Mouse (Mus musculus) stomach, embryonic 15.5 days (tissue): Measurements from ENCODE around the gene Gm9376. TPM values are rescaled to one million over a fixed set of nuclear protein-coding genes. Genes with fewer than 3 reads are reported as not detected.

Experiments
- ATAC-seq: fragments of 200-750 bp; cut with Nextera tagmentation; 2 replicates; pipeline ENCODE4 v1.8.0; 2017; ENCODE audit warnings: low read depth, moderate number of reproducible peaks, moderate TSS enrichment; ENCODE audit not compliant: insufficient read depth, low FRiP score
- H3K27ac ChIP-seq: fragments of 300-500 bp; sonication (generic); 2 replicates; pipeline ENCODE4 v1.5.1; 2015; ENCODE audit warnings: mild to moderate bottlenecking, inconsistent platforms
- H3K27me3 ChIP-seq: fragments of 300-500 bp; sonication (generic); replicated peaks from 2 replicates; pipeline ENCODE4 v1.6.1; 2015; ENCODE audit warnings: inconsistent platforms
- H3K36me3 ChIP-seq: fragments of 300-500 bp; sonication (generic); 2 replicates; pipeline ENCODE4 v1.6.1; 2015; ENCODE audit warnings: inconsistent platforms
- H3K4me1 ChIP-seq: fragments of 300-500 bp; sonication (generic); 2 replicates; pipeline ENCODE4 v1.6.1; 2015; ENCODE audit warnings: inconsistent platforms
- H3K4me2 ChIP-seq: fragments of 300-500 bp; sonication (generic); 2 replicates; pipeline ENCODE4 v1.6.1; 2015; ENCODE audit warnings: mild to moderate bottlenecking, inconsistent platforms
- H3K4me3 ChIP-seq: fragments of 300-500 bp; sonication (generic); replicated peaks from 2 replicates; pipeline ENCODE4 v1.5.1; 2015; ENCODE audit warnings: inconsistent platforms
- H3K9ac ChIP-seq: fragments of 300-500 bp; sonication (generic); 2 replicates; pipeline ENCODE4 v1.6.1; 2015; ENCODE audit warnings: inconsistent platforms
- H3K9me3 ChIP-seq: fragments of 300-500 bp; sonication (generic); 2 replicates; pipeline ENCODE4 v1.6.1; 2016; ENCODE audit warnings: inconsistent platforms
- WGBS: fragments of 180-500 bp; shearing (Covaris S2); methylation state at CpG from one replicate; pipeline ENCODE4 v1.1.7; 2015; 5-methylcytosine and 5-hydroxymethylcytosine counted together
- polyA plus RNA-seq: library from polyadenylated mRNA; unstranded; fragments of >200 nt; fragmentation: Nextera tagmentation; extraction: Ambion mirVana; gene quantifications from 2 replicates; pipeline ENCODE4 v1.2.1, GENCODE M21; 2015

Gene Gm9376
- polyA plus RNA-seq: not detected in 2 replicates

- ATAC-seq: no peak
- Histone ChIP-seq H3K27ac (no peak within 1 kb of the TSS), H3K4me1 (no peaks in the 10 kb centered on the region), H3K9me3 (no peaks in the 10 kb centered on the region), H3K9ac (no peak within 1 kb of the TSS), H3K27me3 (no peaks in the 10 kb centered on the region), H3K4me2 (no peak within 1 kb of the TSS), H3K4me3 (no peak within 1 kb of the TSS), H3K36me3 (no peaks in the 10 kb centered on the region)
- WGBS: 80% methylated on average over 2 of the region's 2 CpGs
Measured at GRCm38 (mm10) chr14:118266660-118267059, at the start of gene Gm9376. Gm9376 (plus strand) TSS chr14:118266960.

GRCm38 (mm10) chr14:118220885-118221284 lies 45.9 kb upstream of the Gm9376 start:
- ATAC-seq: no peak
- 70% methylated on average over 1 of the region's 1 CpGs for WGBS
- Histone ChIP-seq H3K27me3 (peaks cover 22% of the 10 kb centered on the region), H3K9ac (no peak overlapping the region), H3K4me3 (no peak overlapping the region), H3K4me1 (peaks cover 2% of the 10 kb centered on the region; the same call in 1 of the 2 replicates), H3K27ac (no peak overlapping the region), H3K36me3 (no peaks in the 10 kb centered on the region), H3K4me2 (no peak overlapping the region), H3K9me3 (no peaks in the 10 kb centered on the region)

- H3K4me2 ChIP-seq: no peak overlapping the region
- H3K4me3 ChIP-seq: no peak overlapping the region
- H3K4me1 ChIP-seq: peaks cover 2% of the 10 kb centered on the region; the same call in 1 of the 2 replicates
- no peaks in the 10 kb centered on the region for H3K36me3 ChIP-seq
- 27% methylated on average over 16 of the region's 16 CpGs for WGBS
- H3K27me3 ChIP-seq: peaks cover 58% of the 10 kb centered on the region
- H3K9ac ChIP-seq: no peak overlapping the region
- H3K27ac ChIP-seq: no peak overlapping the region
- ATAC-seq: no peak
- no peaks in the 10 kb centered on the region for H3K9me3 ChIP-seq
Measured at GRCm38 (mm10) chr14:118225061-118225743, 41.6 kb upstream of the Gm9376 start.

- no peak for ATAC-seq
- Histone ChIP-seq H3K27ac (no peak overlapping the region), H3K36me3 (no peaks in the 10 kb centered on the region), H3K9me3 (no peaks in the 10 kb centered on the region), H3K9ac (no peak overlapping the region), H3K4me3 (0 out of 2 replicates have a peak overlapping the region, but pooled peaks have one; percentile 8), H3K4me2 (peak overlapping the region; percentile 29), H3K4me1 (peaks cover 2% of the 10 kb centered on the region; the same call in 1 of the 2 replicates), H3K27me3 (peaks cover 61% of the 10 kb centered on the region)
- WGBS: under 1% methylated on average over 21 of the region's 21 CpGs
Measured at GRCm38 (mm10) chr14:118225911-118226310, 40.8 kb upstream of the Gm9376 start.

- Histone ChIP-seq H3K4me3 (no peak overlapping the region), H3K27ac (no peak overlapping the region), H3K27me3 (peaks cover 68% of the 10 kb centered on the region), H3K4me1 (peaks cover 2% of the 10 kb centered on the region; the same call in 1 of the 2 replicates), H3K36me3 (no peaks in the 10 kb centered on the region), H3K9ac (no peak overlapping the region), H3K9me3 (no peaks in the 10 kb centered on the region), H3K4me2 (peak overlapping the region; percentile 29; the same call in 1 of the 2 replicates)
- WGBS: 7% methylated on average over 21 of the region's 21 CpGs
- no peak for ATAC-seq
Measured at GRCm38 (mm10) chr14:118226471-118227155, 40.1 kb upstream of the Gm9376 start.

GRCm38 (mm10) chr14:118232381-118232970 lies 34.3 kb upstream of the Gm9376 start:
- no peaks in the 10 kb centered on the region for H3K36me3 ChIP-seq
- peak overlapping the region; percentile 40 for H3K4me2 ChIP-seq
- peaks cover 75% of the 10 kb centered on the region for H3K27me3 ChIP-seq
- H3K4me3 ChIP-seq: peak overlapping the region; percentile 6; the same call in 1 of the 2 replicates
- H3K27ac ChIP-seq: 0 out of 2 replicates have a peak overlapping the region, but pooled peaks have one; percentile 11
- no peak for ATAC-seq
- H3K9ac ChIP-seq: no peak overlapping the region
- H3K4me1 ChIP-seq: peaks cover 25% of the 10 kb centered on the region
- H3K9me3 ChIP-seq: no peaks in the 10 kb centered on the region
- 4% methylated on average over 8 of the region's 8 CpGs for WGBS

GRCm38 (mm10) chr14:118233786-118234540 lies 32.8 kb upstream of the Gm9376 start:
- Histone ChIP-seq H3K9ac (no peak overlapping the region; the same call in 1 of the 2 replicates), H3K4me3 (peak overlapping the region; percentile 52), H3K9me3 (no peaks in the 10 kb centered on the region), H3K4me1 (peaks cover 25% of the 10 kb centered on the region), H3K27ac (no peak overlapping the region), H3K27me3 (peaks cover 66% of the 10 kb centered on the region), H3K36me3 (no peaks in the 10 kb centered on the region), H3K4me2 (peak overlapping the region; percentile 76)
- ATAC-seq: no peak
- WGBS: 8% methylated on average over 26 of the region's 26 CpGs

- H3K9me3 ChIP-seq: no peaks in the 10 kb centered on the region
- ATAC-seq: no peak
- no peak overlapping the region for H3K27ac ChIP-seq
- 1% methylated on average over 81 of the region's 84 CpGs for WGBS
- H3K9ac ChIP-seq: peak overlapping the region; percentile 16; the same call in 1 of the 2 replicates
- peaks cover 67% of the 10 kb centered on the region for H3K27me3 ChIP-seq
- no peaks in the 10 kb centered on the region for H3K36me3 ChIP-seq
- H3K4me3 ChIP-seq: peak overlapping the region; percentile 52
- peak overlapping the region; percentile 76 for H3K4me2 ChIP-seq
- peaks cover 25% of the 10 kb centered on the region for H3K4me1 ChIP-seq
Measured at GRCm38 (mm10) chr14:118234541-118235210, 32.1 kb upstream of the Gm9376 start.

- Histone ChIP-seq H3K4me2 (peak overlapping the region; percentile 76), H3K27ac (peak overlapping the region; percentile 77; the same call in 1 of the 2 replicates), H3K9me3 (no peaks in the 10 kb centered on the region), H3K36me3 (no peaks in the 10 kb centered on the region), H3K4me1 (peaks cover 25% of the 10 kb centered on the region), H3K27me3 (peaks cover 64% of the 10 kb centered on the region), H3K9ac (peak overlapping the region; percentile 22; the same call in 1 of the 2 replicates), H3K4me3 (peak overlapping the region; percentile 52)
- under 1% methylated on average over 62 of the region's 62 CpGs for WGBS
- no peak for ATAC-seq
Measured at GRCm38 (mm10) chr14:118235361-118235972, 31.3 kb upstream of the Gm9376 start.

- under 1% methylated on average over 73 of the region's 73 CpGs for WGBS
Measured at GRCm38 (mm10) chr14:118235973-118236885, 30.5 kb upstream of the Gm9376 start.

More at GRCm38 (mm10) chr14:118235973-118236885, 30.5 kb upstream of the Gm9376 start:
- no peaks in the 10 kb centered on the region for H3K9me3 ChIP-seq
- peaks cover 25% of the 10 kb centered on the region for H3K4me1 ChIP-seq
- peaks cover 64% of the 10 kb centered on the region for H3K27me3 ChIP-seq
- peak overlapping the region; percentile 22; the same call in 1 of the 2 replicates for H3K9ac ChIP-seq
- H3K4me3 ChIP-seq: peak overlapping the region; percentile 52
- no peaks in the 10 kb centered on the region for H3K36me3 ChIP-seq
- peak overlapping the region; percentile 77 for H3K27ac ChIP-seq
- H3K4me2 ChIP-seq: peak overlapping the region; percentile 76
- peak; percentile 75 for ATAC-seq
